Mouse (Mus musculus): ENCODE results near the gene Tspan4.

The Tspan4 gene

DNA sequence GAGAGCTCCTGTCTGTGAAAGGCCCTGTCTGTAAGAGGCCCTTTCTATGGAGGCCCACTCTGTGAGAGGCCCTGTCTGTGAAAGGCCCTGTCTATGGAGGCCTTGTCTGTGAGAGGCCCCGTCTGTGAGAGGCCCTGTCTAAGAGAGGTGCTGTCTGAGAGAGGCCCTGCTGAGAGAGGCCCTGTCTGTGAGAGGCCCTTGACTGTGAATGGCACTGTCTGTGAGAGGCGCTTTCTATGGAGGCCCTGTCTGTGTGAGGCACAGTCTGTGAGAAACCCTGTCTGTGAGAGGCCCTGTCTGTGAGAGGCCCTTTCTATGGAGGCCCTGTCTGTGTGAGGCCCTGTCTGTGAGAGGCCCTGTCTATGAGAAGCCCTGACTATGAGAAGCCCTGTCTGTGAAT is 31.2 kb downstream of the Tspan4 start:
- DNase-seq (ENCODE audit: low read depth, low spot score): no peak

DNA sequence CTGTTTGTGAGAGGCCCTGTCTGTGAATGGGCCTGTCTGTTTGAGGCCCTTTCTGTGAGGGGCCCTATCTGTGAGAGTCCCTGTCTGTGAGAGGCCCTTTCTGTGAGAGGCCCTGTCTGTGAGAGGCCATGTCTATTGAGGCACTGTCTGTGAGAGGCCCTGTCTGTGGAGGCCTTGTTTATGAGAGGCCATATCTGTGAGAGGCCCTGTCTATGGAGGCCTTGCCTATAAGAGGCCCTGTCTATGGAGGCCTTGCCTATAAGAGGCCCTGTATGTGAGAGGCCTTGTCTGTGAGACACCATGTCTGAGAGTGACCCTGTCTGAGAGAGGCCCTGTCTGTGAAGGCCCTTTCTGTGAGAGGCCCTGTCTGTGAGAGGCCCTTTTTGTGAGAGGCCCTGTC is 33.1 kb downstream of the Tspan4 start:
- DNase-seq (ENCODE audit: low read depth, low spot score): no peak

DNA sequence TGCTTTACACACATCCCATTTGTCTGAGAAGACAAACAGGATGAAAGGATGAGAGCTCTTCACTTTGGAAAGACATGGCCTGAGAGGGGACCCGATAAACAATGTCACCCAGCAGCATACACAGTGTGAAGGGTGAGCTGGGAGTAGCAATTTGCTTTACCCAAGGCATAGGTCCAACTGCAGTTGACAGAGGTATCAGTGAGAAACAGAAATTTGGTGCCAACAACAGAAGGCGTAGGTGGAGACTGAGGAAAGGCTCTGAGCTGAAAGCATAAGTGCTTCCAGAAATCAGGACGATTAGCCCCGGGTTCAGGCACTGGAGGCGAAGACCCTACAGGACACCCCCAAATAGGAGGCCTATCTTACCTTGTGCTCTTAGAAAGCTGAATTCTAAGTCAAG is 35.2 kb downstream of the Tspan4 start:
- DNase-seq (ENCODE audit: low read depth, low spot score): no peak

DNA sequence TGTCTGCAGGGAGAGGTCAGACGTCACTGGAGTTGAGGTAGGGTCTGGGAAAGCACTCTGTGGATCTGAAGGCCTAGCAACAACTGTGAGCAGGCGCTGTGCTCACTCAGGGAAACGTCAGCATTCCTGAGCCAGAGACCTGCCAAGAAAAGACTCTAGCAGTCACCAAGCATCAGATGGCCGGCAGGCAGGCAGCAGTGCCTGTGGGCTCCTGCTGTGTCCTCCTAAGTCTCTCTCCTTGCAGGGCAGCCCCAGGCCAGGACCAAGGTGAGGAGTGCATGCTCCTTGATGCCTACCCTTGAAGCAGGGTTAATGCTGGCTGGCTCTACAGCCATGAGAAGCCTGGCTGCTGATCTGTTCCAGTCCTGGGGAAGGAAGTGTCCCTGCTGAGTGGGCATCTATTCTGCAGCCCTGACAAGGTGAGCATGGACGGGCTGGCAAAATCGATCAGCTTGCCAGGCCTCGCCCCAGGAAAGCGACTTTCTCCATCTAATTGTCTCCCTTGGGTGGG is 35.7 kb downstream of the Tspan4 start:
- DNase-seq (ENCODE audit: low read depth, low spot score): peak; percentile 21

DNA sequence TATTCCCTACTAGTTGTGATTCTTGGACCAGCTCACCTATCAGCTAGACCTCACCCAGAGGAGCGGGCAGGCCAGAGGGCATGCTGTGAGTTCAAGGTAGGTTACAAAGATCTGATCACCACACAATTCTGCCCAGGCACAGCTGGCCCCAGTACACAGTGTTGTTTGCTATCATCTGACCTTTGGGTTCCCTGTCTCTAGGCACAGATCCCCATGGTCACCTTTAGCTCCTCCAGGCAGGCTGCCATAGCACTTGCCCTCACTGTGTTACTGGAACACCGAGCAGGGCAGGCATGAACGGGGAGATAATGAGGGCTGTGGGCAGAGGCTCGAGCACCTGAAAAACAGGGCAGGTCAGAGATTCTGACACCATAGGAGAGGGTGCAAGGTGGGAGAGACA is 42.6 kb downstream of the Tspan4 start:
- no peak for DNase-seq (ENCODE audit: low read depth, low spot score)

DNA sequence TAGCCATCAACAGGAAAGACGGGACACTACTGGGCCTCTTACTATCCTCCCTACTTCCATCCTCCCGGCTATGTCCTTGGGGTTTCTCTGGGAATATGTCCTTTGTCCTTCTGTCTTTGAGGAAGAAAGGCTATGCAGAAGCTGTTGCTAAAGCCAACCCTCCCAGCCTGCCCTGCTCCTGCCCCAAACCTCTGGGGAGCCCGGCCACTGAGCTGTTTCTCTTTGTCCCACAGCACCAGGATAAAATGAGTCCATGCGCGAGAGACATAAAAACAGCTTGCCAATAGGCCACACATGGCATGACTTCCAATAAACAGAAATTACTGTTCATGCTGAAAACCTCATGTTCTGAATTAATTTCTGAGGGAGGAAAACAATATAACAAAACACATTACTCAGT is 43.3 kb downstream of the Tspan4 start:
- no peak for DNase-seq (ENCODE audit: low read depth, low spot score)

DNA sequence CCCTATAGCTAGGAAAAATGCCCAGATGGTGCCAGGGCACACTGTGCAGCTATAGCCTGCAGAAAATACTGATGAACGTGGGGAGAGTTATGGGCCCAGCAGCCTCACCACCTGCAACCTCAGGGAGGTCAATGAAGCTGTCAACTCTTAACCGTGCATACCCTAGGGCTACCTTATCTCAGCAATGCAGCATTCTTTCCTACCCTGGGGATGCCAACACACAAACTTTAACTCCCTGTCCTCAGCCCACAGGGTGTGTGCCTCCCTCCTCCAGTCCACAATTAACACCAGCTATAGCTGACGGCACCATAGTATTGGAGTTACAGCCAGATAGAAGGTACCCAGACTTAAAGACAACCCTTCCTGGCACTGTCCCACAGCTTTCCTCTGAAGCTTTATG is 43.9 kb downstream of the Tspan4 start:
- no peak for DNase-seq (ENCODE audit: low read depth, low spot score)

DNA sequence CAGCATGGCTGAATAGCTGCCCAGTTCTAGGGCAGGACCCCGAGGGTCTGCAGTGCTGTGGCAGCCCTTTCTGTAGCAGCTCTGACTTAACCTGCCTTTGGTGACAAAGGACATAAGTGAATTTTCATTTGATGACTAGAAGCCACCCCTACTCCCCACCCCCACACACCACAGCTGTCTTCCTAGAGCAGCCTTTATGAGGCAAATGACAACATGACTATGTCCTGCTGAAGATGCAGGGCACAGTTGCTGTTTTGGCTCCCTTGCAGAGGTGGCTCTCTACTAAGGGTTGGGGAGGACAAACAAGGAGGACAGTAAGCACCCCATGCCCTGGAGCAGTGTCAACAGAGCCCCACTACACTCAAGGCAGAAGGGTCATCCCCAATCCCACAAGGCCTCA is 44.8 kb downstream of the Tspan4 start:
- no peak for DNase-seq (ENCODE audit: low read depth, low spot score)

DNA sequence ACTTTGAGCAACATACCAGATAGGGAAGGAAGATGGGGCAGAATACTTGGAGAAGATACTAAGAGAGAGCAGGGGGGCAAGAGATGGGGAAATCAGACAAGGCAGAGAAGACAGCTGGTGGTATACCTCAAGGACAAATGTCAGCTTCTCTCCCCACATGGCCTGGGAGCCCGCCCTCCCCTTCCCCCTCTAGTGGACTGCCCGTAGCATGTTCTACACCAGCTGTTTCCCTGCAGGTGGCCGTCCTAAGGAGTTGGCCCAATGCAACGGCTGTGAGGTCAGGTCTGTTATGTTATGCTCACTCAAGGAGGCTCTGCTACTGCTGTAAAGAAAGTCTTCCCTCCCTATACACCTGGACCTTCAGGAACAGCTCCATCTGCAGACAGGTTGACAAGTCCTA is 48.0 kb downstream of the Tspan4 start:
- no peak for DNase-seq (ENCODE audit: low read depth, low spot score)

DNA sequence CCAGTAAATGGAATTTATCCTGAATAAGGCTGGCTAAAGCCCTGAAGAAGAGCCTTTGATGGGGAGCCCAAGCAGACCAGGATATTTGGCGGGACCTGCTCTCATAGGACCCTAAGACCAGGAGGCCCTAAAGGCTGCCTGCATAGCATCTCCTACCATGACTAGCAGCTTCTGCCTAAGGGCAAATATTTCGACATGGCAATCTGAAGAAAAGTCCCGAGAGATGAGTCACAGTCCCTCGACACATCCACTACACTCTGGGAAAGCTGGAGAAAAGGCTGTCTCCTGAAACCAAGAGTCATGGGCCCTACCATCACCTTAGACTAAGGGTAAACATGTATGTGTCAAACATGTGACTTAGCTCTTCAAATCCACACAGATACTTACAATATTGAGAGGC is 49.2 kb downstream of the Tspan4 start:
- no peak for DNase-seq (ENCODE audit: low read depth, low spot score)

DNA sequence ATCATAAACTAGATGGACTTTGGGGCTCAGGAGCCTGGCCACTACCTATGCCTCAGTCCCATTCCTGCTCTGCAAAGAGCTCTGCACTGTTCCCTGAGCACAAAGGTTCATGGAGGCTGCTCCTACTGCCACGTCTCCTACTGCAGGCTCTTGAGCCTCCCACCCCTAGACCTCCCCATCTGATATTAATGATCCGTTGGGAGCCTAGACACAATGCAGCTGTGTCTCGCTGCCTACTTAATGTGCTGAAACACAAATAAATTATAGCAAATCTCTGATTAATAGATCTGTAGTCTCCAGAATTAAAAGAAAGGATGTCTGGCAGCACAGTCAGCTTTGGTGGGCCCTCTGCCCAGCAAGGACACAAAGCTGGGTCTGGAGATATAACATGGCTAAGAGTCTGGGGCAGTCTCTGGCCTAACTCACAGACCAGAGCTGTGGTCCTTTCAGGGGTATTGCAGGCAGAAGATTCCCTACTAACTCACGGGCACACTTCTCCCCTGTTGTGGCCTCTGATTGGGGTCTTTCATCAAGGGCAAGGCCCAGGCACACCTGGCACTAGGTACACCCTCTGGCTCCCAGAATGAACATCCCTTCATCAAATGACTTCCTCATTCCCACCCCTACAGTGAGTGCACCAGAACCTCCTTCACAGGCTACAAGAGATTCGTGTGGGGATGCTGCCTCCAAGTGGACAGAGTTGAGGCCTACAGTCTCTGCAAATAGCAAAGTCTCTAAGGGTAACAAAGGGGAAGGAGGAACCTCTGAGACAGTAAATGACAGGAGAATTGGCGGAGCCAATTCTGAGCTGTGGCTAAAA is 49.9 kb downstream of the Tspan4 start:
- peak; percentile 60 for DNase-seq (ENCODE audit: low read depth, low spot score)

DNA sequence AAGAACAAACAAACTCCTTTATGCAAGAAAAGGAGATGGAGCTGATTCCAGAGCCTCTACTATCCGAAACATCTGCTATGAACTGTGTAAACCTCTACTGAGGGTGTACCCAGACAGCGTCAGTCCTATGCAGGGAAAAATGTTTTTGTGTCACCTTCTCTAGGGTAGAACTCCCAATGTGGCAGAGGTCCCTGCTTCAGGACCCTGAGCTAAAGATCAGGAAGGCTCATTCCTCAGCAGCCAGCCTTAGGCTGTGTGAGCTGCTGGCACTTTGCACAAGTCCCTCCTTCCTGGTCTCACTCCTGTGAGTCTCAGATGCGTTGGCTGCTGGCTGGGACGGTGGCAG is 50.5 kb downstream of the Tspan4 start:
- no peak for DNase-seq (ENCODE audit: low read depth, low spot score)

DNA sequence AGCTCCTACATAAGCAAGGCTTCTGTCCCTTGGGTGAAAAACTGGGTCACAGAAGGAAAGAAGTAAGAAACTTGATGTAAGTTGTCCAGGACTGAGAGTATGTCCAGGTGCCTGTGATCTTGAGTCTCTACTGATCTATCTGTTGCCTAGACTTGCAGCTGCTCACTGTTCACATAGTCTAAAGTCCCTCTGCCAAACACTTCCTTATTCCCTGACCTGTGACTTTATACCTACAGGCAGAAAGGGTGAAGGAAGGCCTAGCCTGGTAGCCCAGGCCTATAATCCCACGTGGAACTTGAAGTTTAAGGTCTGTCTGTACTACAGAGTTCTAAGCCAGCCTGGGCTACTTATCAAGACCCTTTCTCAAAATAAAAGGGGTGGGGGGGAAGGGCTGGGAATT is 60.5 kb downstream of the Tspan4 start:
- no peak for DNase-seq (ENCODE audit: low read depth, low spot score)

DNA sequence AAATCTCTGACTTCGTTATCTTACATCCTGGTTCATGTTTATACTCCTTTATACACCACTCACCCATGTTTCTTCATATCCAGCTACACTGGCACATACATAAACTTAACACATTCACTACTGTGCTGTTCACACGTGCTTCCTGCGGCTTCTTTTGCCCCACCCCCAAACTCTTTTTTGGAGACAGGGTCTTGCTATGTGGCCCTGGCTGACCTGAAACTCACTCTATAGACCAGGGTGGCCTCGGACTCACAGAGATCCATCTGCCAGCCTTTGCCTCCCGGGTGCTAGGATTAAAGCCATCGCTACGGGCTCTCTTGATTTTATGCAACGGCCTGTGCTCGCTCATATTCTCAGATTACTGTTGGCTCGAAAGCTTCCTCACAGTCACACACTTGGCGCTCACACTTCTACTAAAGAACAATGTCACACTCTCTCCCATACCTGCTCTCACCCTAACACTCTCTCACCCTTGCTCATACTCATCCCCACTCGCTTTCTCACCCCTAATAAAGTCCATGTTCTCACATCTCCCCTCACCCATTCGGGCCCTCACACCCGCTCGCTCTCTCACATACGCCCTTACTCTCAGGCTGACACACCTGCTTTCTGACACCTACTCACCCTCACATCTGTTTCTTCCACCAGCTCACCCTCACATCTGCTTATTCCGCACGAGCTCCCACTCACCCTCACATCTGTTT is 64.0 kb downstream of the Tspan4 start:
- peak; percentile 25 for DNase-seq (ENCODE audit: low read depth, low spot score)

DNA sequence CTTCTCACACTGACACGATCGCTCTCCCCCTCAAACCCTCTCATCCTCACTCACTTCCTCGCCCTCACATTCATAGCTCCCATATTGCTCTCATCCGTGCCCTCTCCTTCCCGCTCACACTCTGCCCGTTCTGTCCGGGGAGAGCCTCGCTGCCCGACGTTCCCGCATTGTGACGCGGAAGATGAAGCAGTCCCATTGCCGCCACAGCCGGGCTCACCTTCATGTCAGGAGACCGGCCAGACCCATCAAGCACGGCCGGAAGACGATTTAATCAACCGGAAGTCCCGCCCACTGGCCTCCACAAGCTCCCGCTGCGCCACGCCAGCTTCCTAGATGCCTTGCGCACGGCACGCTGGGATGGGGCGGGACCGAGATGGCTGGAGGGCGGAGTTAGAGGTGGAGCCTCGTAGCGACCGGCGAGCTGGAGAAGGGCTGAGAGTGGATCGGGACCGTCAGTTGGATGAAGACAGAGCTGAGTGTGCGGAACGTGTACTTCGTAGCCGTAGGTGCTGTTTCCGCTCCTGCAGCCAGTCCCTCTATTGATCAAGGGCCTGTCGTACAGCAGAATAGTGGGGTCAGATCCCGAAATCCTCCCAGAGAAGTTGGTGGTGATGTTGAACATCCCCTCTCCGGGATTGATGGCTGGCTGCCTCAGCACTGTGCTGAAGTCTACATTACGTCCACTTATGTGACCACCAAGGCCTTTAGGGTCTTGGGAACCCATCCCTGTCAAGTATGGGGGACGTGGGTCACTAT is 64.7 kb downstream of the Tspan4 start, which contains the start of gene Chid1:
Gene Chid1, minus strand, starts transcription at position 302 of the 756 bp plus-strand sequence.
- DNase-seq (ENCODE audit: low read depth, low spot score): peak; percentile 97

DNA sequence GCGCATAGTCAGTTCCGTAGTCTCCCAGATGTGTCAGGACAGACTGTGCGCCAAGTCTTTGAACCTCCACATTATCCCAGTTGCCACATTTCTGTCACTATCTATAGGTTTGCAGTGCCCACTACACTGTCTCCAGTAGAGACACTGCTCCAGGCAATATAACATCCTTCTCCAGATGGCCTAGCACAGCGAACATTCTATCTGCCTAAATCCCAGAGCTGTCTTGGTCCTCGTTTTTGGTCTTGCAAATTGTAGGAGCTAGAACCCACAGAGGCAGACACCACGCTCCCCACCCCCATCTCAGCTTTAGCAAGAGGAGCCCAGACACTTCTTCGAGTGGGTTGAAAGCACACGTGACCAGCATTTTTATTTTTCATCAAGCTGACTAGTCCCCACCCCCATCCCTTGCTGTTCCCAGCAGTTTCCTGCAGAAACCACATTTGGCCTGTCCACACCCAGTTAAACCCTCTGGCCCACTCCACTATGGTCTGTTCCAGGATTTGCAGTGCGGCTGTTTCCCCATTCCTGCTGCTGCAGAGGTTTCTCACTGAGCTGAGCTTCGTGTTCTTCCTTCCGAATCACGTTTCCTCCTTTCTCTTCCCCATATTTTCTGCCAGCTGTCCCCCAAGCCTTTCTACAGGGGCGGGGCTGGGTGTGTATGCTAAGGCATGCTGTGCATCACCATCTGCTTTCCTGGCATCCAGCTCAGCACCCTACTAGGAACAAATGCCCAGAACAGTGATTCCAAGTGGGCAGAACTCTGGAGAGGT is 65.5 kb downstream of the Tspan4 start:
- peak; percentile 84 for DNase-seq (ENCODE audit: low read depth, low spot score)

DNA sequence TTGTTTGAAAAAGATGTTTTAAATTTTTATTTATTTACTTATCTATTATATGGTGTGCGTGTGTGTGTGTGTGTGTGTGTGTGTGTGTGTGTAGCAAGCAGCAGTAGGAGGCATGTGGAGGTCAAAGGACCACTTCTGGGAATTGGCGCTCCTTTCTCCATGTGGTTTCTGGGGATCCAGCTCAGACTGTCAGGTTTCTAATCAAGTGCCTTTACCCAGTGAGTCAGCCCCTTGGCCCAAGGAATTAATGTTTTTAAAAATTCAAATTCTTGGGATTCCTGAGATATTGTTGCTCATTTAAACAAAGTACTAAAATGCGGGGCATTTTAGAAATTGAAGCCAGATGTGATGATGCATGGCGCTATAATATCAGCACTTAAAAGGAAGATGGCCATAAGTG is 66.6 kb downstream of the Tspan4 start:
- DNase-seq (ENCODE audit: low read depth, low spot score): no peak

DNA sequence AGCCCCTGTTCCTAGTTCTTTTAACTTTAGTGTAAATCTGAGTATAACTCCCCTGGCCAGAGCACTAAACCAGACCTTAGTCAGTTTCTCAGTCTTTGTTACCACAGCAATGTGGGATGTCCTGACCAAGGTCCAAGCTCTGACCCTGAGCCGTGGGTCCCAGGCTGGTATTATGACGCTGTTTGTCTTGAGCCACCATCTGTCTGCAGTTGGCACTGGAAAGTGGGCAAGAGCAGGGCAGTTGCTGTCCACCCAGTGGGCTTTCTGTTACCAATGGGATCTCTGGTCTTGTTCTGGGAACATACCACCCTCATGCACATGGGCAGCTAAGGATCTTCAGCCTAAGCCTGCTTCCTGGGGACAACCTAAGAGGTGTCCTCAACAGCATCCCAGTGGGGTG is 67.5 kb downstream of the Tspan4 start:
- DNase-seq (ENCODE audit: low read depth, low spot score): no peak

Measured in skeletal muscle tissue, adult 2 months (tissue).